Mouse (Mus musculus) granulocyte monocyte progenitor cell, adult 5-6 weeks (primary cell): Measurements from ENCODE around the gene Dlk2. TPM values are rescaled to one million over a fixed set of nuclear protein-coding genes. Genes with fewer than 3 reads are reported as not detected.
A peak's percentile ranks its signal among the peaks of the same experiment; 100 is the strongest.

Experiments used
- ATAC-seq: replicated peaks from 2 replicates; pipeline ENCODE4 v1.8.0; 2016; ENCODE audit warnings: mild to moderate bottlenecking, moderate TSS enrichment, inconsistent platforms; ENCODE audit not compliant: poor library complexity, severe bottlenecking
- total RNA-seq, 2 experiments: library from RNA; stranded (forward) in 1 of 2; stranded (reverse) in 1 of 2; fragments of 200-712, 200-1000 nt in 1 of 2; fragments of >200 nt in 1 of 2; fragmentation: Nextera tagmentation in 1 of 2; gene quantifications; 2 replicates each; pipeline ENCODE4 v1.2.3; 2014 to 2017

Dlk2 gene
- total RNA-seq, 2 experiments from 2014 or later: 1.3 TPM; not detected in 1

DNA sequence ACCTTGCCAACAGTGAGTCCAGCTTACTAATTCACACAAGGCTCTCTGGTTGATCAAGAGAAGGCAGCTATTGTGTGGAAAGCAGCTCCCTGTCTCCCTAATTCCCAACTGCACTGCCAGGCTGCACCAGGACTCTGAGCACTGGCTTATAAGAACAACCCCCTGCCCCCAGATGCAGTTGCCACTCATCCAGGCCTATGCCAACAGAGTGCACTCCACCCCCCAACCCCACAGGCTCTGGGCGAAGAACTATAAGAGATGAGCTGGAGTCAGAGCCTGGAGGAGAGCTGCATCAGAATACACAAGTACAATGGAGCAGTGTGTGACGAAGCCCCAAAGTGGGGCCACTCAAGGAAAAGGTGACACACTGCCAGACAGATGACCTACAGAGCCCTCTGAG lies 25.2 kb upstream of the Dlk2 start:
- ATAC-seq: no peak

GRCm38 (mm10) chr17:46272675-46273074 lies 24.5 kb upstream of the Dlk2 start:
- ATAC-seq: no peak

DNA sequence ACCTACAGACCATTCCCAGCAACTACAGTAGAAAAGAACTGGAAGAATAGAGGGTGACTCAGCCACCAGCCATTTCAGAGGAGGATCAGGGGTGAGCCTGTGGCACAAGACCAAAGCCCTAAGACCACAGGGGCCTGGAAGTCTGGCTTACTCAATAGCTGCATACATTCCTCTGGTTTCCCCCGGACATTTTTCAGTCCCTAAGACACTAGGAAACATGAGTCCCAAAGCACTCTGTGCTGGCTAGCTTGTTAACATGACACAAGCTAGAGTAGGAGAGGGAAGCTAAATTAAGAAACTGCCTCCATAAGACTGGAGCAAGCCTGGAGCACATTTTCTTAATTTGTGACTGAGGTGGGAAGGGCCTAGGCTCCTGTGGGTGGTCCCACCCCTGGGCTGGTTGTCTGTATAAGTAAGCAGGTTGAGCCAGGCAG lies 23.4 kb upstream of the Dlk2 start:
- no peak for ATAC-seq

DNA sequence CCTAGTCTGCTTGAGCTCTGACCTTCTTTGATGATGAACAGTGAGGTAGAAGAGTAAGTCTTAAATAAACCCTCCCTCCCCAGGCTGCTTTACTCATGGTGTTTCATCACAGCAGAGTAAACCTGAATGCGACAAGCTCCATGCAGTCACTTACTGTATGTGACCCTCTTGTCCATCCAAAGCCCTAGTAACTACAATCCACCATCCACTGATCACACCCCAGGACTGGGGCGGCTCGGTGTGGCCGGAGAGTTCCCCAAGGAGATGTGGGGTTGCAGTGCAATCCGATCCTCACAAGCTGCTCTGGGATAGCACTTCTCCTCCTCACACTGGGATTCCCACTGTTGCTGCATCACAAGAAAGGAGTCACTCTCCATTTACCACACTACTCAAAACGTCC lies 22.8 kb upstream of the Dlk2 start:
- no peak for ATAC-seq

DNA sequence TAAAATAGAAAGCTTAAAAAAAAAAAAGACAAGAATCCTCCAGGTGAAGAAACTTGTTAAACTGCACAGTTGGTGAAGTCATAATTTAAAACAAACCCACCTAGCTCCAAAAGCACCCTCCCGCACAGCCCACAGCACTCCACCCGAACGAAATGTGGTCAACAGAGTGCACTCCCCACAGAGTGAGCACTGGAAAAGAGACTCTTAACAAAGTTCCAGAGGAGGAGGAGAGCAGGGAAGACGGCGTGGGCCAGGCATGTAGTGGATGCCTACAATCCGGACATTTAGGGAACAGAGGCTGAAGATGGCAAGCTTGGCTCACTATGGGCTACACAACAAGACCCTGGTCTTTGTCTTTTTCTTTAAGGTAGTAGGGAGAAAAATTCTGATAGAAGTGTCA lies 22.2 kb upstream of the Dlk2 start:
- no peak for ATAC-seq

- ATAC-seq: no peak
Measured at GRCm38 (mm10) chr17:46275506-46275905, 21.7 kb upstream of the Dlk2 start.

- no peak for ATAC-seq
Measured at GRCm38 (mm10) chr17:46277586-46277985, 19.6 kb upstream of the Dlk2 start.

DNA sequence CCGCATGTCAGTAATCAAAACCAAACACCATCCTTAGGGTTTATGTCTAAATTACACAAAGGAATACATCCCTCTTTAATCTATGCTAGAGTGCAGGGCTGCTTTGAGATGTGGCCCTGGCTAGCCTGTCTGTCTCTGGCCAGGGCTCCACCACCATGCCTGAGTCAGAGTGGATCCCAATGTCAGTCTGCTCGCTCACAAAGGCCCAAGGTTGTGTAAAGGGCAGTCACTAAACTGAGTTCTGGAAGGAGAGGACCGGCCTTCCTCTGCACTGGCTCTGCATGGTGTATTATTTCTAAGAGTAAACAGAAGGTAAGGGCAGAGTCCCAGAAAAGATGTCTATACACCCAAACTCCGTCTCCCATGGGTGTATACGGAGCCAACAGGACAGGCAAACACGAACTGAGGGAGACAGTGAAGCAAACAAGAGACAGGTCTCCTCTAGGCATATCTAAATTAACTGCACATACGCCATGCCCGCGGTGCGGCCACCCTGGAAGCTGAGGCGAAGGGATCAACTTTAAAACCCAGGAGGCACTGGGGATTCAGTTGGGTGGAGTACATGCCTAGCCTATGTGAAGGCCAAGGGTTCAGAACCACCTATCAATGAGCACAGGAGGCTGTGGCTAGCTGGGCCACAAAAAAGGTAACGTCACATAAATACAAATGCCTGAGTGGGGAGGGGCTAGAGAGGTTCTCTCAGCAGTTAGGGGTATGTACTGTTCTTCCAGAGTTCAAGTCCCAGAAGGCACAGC lies 19.0 kb upstream of the Dlk2 start:
- no peak for ATAC-seq

DNA sequence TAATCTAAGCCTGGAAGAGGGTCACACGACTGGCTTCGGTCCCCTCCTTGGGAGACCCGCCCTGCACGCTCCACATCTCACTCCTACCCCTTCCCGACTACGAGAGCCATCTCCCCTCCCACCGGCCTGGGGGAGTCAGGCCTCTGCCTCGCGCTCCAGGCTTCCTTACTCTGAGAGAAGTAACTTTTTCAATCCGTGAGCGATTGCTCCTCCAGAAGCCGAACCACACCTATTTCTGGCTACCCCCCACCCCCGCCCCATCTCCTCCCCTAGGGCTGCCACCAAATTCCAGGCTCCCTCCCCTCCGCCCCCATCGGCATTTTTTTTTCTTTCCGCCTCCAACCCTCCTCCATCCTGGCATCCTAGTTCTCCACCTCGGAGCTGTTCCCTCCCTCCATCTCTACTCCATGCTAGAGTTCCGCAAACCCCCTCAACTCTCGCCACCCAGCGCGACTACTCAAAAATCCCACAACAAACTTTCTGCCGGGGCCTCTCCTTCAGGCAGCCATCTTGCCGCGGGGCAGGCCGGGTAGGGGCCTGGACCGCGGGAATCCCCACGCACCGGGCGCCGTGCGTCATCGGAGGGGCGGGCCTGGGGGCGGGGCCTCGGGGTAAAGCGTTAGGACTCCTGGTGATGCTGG lies 14.6 kb upstream of the Dlk2 start, which contains the start of gene Tjap1:
TSS of gene Tjap1 (minus strand) at position 544 of the 641 bp plus-strand sequence.
- ATAC-seq: peak; percentile 90

GRCm38 (mm10) chr17:46283140-46283539 lies 14.1 kb upstream of the Dlk2 start:
- 0 out of 2 replicates have a peak, but pooled peaks have one; percentile 10 for ATAC-seq

DNA sequence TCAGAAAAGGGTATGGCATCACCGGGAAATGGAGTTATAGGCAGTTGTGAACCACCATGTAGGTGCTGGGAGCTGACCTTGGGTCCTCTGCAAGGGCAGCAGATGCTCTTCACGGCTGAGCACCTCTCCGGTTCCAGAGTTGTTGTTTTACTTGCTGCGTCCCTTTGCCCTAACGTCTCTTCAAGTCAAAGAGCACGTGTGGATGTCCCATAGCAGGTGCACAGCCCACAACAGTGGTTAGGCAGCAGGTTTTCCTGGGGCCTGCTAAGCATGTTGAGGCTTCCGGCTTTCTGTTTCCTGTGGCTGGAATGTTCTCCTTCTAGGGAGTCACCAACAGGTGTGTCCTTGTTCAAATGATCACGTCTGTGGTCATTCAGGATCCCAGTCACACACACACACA lies 13.3 kb upstream of the Dlk2 start:
- no peak for ATAC-seq

GRCm38 (mm10) chr17:46284653-46285052 lies 12.6 kb upstream of the Dlk2 start:
- no peak for ATAC-seq

- no peak for ATAC-seq
Measured at GRCm38 (mm10) chr17:46285407-46285806, 11.8 kb upstream of the Dlk2 start.

DNA sequence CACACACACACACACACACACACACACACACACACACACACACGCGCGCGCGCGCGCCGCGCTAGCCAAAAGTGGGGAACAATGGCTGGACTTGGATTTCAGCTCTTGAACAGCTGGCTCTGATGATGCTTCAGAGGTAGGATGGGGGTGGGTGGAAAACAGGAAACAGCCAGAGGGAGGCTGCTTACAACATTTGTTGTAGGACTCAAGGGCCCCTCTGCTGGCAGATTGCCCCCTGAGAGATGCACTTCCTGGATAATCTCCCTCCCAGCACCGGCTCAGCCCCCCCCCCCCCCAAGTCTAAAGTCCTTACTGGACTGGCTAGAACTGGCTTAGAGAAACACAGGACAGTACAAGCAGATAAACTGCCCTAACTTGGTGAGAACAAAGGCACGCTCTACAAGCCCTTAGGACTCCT lies 9.5 kb upstream of the Dlk2 start:
- ATAC-seq: peak; percentile 59

- ATAC-seq: 0 out of 2 replicates have a peak, but pooled peaks have one; percentile 9
Measured at GRCm38 (mm10) chr17:46296601-46297000, 620 bp upstream of the Dlk2 start.

- ATAC-seq: no peak
Measured at GRCm38 (mm10) chr17:46297028-46297363, 225 bp upstream of the Dlk2 start.

GRCm38 (mm10) chr17:46298220-46298913 lies 1.1 kb downstream of the Dlk2 start:
- peak; percentile 83 for ATAC-seq

DNA sequence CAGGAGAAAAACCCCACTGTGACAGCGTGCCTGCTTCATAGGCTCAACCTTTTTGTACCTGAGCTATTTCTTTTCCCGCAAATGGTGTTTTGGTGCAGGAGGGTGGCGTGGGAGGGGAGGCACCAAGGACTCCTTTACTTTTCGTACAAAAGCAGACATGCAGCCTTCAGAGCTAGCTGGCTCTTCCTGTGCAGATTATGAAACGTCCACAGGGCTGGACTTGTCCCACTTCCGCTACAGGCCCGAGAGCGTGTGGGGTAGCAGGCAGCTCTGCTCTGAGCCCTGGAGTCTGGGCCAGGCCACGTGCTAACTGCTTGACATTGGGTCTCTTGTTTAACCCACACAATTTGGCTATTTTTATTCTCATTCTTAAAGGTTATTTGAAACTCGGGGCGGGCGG lies 4.7 kb downstream of the Dlk2 start:
- ATAC-seq: peak; percentile 56

GRCm38 (mm10) chr17:46304184-46304583 lies 7.0 kb downstream of the Dlk2 start:
- no peak for ATAC-seq

- no peak for ATAC-seq
Measured at GRCm38 (mm10) chr17:46306956-46307355, 9.7 kb downstream of the Dlk2 start.

GRCm38 (mm10) chr17:46309835-46310234 lies 12.6 kb downstream of the Dlk2 start:
- no peak for ATAC-seq
